Mouse (Mus musculus): Measurements from ENCODE around the gene Fam83e.

GRCm38 (mm10) chr7:45726419-45726818, 5.4 kb downstream of the Fam83e start:
- no peak for TF ChIP-seq CTCF (IDR thresholded peaks at IDR 0.05; ENCODE audit: insufficient read depth, low read length)
- no peak for TF ChIP-seq POLR2A (IDR thresholded peaks at IDR 0.05; ENCODE audit: borderline replicate concordance, extremely low read depth, low read depth, low read length)
